Mouse (Mus musculus): ENCODE data around the gene Ablim2. TPM values are rescaled to one million over a fixed set of nuclear protein-coding genes. Genes with fewer than 3 reads are reported as not detected.

Ablim2 gene
- total RNA-seq, 2 experiments from 2014 or later = 40.7 to 42.5 TPM

DNA sequence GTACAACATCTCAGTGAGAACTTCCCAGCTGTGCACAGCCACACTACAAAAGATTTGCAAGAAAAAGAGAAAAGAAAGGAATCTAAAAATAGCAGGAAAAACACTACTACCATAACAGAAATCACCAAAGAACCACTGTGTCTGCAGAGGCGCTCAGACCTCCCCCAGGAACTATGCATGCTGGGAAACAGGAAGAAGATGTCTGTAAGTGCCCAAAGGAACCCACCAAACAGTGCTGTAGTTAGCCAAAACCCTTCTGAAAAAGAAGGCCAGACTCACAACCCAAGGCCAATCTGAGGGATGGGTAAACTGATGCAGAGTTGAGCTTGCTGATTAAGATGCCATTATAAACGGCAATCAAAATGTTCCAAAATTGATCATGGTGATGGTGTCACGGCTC lies 47.5 kb downstream of the Ablim2 start:
- Histone ChIP-seq H3K4me3 (no peak overlapping the region), H3K27ac (no peak overlapping the region)
- DNase-seq = no peak
- intact Hi-C loops (cut with DNase I) = no loop called here
- no peak for TF ChIP-seq CTCF (IDR thresholded peaks at IDR 0.05)

DNA sequence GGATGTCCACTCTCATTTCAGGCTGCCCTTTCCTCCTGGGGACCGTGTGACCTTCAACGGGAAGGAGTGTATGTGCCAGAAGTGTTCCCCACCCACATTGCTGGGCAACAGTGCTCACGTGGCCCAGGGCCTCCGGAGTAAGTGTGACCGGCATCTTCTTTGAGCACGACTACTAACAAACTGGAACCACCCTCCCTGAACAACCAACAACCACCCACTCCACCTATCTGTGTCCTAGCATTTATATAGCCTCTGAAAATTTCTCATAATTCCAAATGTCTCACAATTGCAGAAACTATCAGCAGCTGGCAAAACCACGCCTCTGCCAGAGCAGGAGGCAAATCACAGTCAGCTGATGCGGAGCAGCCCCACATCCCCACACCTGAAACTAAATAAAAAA lies 49.3 kb downstream of the Ablim2 start:
- TF ChIP-seq CTCF (IDR thresholded peaks at IDR 0.05) = no peak
- Histone ChIP-seq H3K27ac (no peak overlapping the region), H3K4me3 (no peak overlapping the region)
- DNase-seq = no peak
- intact Hi-C loops (cut with DNase I) = no loop called here

DNA sequence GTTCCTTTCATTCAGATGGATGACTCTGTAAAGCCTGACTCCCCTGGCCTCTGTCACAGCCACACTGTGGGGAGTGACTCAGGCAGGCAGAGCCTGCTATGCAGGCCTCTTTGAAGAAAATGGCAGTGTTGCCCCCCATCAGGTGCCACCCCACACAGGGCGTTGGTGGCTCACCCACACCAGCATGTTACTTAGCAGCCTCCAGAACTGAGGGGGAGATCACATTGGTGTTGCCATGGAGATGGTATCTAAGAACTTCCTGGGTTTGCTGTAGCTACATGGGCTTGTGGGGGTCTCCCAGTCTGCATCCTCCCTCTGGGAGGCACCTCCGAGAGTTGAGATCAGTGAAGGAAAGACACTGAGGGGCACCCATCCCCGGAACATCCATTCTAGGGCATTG lies 52.8 kb downstream of the Ablim2 start:
- no peak for TF ChIP-seq CTCF (IDR thresholded peaks at IDR 0.05)
- Histone ChIP-seq H3K27ac (no peak overlapping the region), H3K4me3 (no peak overlapping the region)
- intact Hi-C loops (cut with DNase I) = no loop called here
- DNase-seq = no peak

DNA sequence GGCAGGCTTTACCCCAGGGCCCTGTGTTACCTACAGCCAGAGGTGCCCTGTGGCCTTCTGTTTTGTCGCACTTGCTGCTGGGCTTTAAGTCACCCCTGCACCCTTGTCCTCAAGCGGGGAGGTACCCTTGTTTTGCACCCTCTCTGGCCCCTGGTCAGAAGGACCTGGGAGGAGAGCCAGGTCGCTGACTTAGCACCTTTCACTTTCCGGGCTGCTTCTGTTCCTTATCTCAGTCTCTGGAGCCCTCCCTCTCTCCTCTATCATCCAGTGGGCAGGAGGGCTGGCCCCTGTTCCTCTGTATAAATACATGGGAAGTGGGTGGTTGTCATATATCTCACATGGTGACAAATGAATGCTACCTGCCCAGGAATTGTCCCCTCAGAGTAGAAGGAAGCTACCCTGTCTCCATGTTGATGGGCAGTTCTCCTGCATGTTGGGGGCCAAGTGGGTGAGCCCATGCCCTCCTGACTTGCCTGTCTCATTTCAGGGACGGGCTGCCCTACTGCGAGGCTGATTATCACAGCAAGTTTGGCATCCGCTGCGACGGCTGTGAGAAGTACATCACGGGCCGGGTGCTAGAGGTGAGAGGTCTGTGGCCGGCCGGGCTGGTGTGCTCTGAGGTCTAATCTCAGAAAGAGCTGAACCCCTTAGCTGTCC lies 54.1 kb downstream of the Ablim2 start:
- peak overlapping the region; percentile 76 for H3K27ac ChIP-seq
- DNase-seq = peak; percentile 58
- intact Hi-C loops (cut with DNase I) = no loop called here
- TF ChIP-seq CTCF (IDR thresholded peaks at IDR 0.05) = no peak
- no peak overlapping the region for H3K4me3 ChIP-seq

DNA sequence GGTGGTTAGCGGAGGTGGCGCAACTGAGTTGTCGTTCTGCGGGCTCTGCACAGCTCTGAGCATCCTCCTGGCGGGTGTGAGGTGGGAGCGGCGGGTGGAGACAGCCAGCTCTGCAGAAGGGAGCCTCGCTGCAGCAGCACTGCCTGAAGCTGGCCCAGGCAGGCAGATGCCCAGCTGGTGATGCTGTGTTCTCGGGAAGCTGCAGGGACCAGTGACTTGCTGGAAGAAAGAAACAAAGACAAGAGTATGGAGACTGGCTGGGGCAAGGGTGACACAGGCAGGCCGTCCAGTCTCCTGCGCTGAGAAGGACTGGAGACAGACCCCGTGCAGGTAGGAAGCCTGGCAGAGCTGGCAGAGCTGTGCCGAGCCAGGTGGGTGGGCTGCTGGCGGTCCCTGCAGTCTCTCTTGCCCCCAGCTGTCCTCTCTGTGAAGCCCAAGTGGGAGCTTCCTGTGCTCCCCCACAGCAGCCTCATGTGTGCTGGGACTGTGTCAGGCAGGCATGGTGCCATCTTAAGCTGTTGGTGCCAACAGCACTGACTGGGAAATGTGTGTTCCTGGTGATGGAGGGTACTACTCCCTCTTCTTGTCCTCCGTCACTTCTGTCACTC lies 56.8 kb downstream of the Ablim2 start:
- Histone ChIP-seq H3K4me3 (no peak overlapping the region), H3K27ac (no peak overlapping the region)
- intact Hi-C loops (cut with DNase I) = no loop called here
- no peak for TF ChIP-seq CTCF (IDR thresholded peaks at IDR 0.05)
- DNase-seq = no peak

DNA sequence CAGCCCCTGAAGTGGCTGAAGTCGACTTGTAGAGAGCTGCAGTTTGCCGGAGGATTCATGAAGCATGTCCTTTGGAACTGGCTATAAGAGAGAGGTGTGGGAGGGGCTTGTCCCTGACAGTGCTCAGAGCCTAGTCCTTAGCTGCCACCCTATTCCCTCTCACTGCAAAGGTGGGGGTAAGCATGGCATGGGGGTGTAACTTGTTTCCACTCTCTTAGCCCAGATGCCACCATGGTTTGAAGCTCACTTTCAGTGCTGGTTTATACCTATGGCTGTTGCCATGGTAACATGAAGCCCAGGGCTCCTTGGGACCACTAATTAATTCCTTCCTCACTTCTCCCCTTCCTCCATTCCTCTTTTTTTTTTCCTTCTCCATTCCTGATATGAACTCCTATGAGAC lies 57.4 kb downstream of the Ablim2 start:
- no peak overlapping the region for H3K27ac ChIP-seq
- intact Hi-C loops (cut with DNase I) = no loop called here
- H3K4me3 ChIP-seq = no peak overlapping the region
- DNase-seq = no peak
- TF ChIP-seq CTCF (IDR thresholded peaks at IDR 0.05) = no peak

DNA sequence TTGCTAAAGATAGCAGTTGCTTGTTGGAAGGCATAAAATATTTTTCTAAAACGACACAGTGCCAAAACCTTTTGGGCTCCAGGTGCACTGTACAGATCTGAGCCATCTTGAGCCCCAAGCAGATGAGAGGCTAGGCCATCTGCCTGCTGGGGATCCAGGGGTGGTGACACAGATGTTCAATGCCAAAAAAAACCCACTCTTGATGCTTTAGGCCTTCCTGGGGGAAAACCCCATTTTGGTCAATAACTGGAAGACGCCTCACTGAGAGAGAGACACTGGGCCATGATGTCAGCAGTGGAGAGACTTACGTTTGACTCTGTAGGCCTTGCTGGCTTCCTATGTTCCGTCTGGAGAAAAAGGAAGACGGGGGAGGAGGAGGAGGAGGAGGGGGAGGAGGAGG lies 59.6 kb downstream of the Ablim2 start:
- Histone ChIP-seq H3K27ac (no peak overlapping the region), H3K4me3 (no peak overlapping the region)
- TF ChIP-seq CTCF (IDR thresholded peaks at IDR 0.05) = no peak
- no peak for DNase-seq
- intact Hi-C loops (cut with DNase I) = no loop called here

DNA sequence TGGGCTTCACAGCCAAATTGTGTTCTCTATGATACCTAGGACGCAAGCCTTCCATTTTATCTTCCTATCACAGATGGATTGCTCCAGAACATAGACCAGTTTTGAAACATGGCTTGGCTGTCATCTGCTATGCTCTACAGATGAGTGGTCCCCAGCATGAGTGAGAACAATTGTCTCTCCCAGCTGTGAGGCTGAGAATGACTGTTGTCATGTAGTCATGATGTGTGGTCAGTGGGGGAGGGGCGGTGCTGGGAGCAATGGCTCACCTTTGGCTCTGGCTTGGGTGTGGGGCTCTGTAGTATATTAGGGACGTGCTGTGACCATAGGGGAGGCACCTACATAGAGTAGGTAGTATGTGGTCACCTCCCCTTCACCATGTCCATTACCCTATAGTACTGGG lies 60.2 kb downstream of the Ablim2 start:
- Histone ChIP-seq H3K27ac (no peak overlapping the region), H3K4me3 (no peak overlapping the region)
- intact Hi-C loops (cut with DNase I) = no loop called here
- no peak for DNase-seq
- TF ChIP-seq CTCF (IDR thresholded peaks at IDR 0.05) = no peak

DNA sequence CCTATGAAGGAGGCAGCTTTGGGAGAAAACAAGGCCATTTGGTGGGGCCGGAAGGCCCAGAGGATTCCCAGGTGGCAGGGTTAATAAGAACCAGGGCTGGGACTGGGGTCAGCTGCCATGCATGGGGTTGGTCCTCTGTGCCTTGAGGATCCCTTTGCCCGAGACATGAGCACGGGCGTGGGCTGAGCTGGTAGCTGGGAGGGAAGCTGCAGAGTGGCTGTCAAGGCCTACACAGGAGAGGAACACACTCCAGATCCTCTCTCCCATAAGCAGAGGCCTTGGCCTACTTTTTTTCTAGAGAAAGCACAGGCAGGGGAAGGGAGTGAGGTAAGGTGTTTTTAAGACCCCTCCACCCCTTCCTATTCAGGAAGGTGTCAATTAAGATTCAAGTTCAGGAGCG lies 65.0 kb downstream of the Ablim2 start:
- intact Hi-C loops (cut with DNase I) = no loop called here
- no peak overlapping the region for H3K4me3 ChIP-seq
- H3K27ac ChIP-seq = no peak overlapping the region
- TF ChIP-seq CTCF (IDR thresholded peaks at IDR 0.05) = no peak
- DNase-seq = no peak

DNA sequence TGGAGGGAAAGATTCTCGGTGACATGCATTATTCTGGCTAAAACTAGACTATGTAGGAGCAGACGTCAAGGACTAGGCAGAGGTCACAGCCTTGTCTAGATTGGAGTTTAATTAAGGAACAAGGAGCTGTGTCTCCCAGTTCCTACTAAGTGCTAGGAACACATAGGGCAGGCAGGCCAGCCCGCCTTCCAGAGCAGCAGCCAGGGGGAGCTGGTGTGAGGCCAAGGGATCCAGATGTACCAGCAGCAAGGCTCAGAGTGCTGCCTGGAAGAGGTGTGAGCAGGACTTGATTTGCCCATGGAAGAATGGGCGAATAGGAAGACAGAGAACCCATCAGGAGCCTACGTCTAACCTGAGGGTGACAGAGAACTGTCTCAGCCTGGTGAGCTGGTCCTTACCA lies 68.8 kb downstream of the Ablim2 start:
- no peak for TF ChIP-seq CTCF (IDR thresholded peaks at IDR 0.05)
- H3K27ac ChIP-seq = no peak overlapping the region
- no peak overlapping the region for H3K4me3 ChIP-seq
- no peak for DNase-seq
- intact Hi-C loops (cut with DNase I) = no loop called here

DNA sequence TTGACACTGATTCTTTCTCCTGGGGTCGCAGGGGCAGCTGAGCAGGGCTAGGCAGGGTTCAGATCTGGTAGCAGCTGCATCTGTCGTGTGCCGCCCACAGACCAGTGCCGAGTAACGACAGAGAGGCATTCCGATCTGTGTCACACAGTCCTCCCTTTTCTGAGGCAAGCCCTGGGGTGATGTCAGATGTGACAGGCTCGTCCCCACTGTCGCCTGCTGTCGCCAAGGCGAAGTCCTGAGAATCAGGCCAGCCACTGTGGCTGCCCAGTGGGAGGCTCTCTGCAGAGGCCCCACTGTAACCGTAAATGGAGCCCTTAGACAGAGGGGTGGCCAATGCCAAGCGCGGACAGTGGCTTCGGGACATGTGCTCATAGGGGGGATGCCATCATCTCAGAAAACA lies 69.4 kb downstream of the Ablim2 start:
- no peak for TF ChIP-seq CTCF (IDR thresholded peaks at IDR 0.05)
- H3K4me3 ChIP-seq = no peak overlapping the region
- intact Hi-C loops (cut with DNase I) = no loop called here
- no peak for DNase-seq
- no peak overlapping the region for H3K27ac ChIP-seq

DNA sequence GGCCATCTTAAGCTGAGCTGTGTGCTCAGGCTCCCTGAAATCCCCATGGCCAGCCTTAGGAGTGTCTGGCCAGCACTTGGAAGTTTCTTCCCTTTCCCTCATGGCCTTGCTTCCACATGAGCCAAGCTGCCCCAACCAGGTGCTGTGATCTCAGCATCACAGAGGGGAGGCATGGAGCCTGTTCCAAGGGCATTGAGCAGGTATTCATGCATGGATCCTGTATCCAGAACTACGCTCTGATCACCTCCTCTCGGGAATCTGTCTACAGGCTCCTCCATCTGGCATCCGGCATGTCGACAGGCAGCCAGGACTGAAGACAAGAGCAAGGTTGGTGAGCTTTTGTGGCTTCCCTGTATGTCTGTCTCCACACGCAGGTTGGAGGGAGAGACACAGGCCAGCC lies 70.2 kb downstream of the Ablim2 start:
- H3K27ac ChIP-seq = no peak overlapping the region
- no peak for DNase-seq
- intact Hi-C loops (cut with DNase I) = no loop called here
- H3K4me3 ChIP-seq = no peak overlapping the region
- no peak for TF ChIP-seq CTCF (IDR thresholded peaks at IDR 0.05)

DNA sequence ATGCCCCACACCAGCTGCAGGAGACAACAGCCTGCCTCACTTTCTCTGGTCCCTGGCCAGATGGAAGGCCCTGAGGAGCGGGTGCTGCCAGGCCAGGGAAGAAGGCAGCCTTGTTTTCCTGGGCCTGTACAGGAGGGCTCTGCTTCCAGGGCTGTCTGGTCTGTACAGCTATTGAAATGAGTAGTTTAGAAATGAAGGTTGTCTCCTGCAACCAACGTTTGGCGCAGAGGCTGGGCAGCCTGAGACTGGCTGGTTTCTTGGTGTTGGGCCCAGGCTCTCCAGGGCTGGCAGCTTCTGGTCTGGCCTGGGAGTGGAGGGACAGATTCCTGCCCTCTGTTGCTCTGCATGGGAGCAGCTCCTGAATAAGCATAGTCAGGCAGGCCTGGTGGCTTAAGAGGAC lies 72.4 kb downstream of the Ablim2 start:
- Histone ChIP-seq H3K27ac (peak overlapping the region; percentile 12), H3K4me3 (no peak overlapping the region)
- TF ChIP-seq CTCF (IDR thresholded peaks at IDR 0.05) = no peak
- intact Hi-C loops (cut with DNase I) = no loop called here
- DNase-seq = peak; percentile 51

DNA sequence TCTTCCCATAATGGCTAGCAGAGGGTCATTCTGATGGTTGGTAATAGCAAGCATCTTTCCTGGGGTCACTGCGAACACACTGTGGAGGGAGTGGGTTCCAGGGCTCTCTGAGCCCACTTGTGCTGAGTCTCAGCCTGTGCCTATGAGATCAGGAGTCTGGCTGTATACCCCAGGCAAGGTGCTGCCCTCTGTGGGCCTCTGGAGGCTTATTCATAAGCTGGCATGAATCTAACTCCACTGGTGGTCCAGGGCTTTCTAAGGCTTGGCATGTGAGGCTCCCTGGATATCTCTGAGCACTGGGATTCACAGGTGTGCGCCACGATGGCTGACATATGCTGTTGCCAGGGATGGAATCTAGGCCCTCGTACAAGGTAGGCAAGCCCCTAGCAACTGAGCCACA lies 76.2 kb downstream of the Ablim2 start:
- no peak for DNase-seq
- H3K4me3 ChIP-seq = no peak overlapping the region
- peak; percentile 16; the same call in 1 of the 2 replicates for TF ChIP-seq CTCF (IDR thresholded peaks at IDR 0.05)
- H3K27ac ChIP-seq = no peak overlapping the region
- intact Hi-C loops (cut with DNase I) = no loop called here
